Comparison of ENCODE assay signal across 13 mouse cellular contexts in genomic region chr6:48437679-48438376, GRCm38 (mm10). TPM values are rescaled to one million over a fixed set of nuclear protein-coding genes. Genes with fewer than 3 reads are reported as not detected.
A peak's percentile ranks its signal among the peaks of the same experiment; 100 is the strongest.
DNase-seq lines count a peak whose midpoint lies in the region; ATAC-seq and TF ChIP-seq lines count a peak whose summit lies in the region.
"Had no signal": no experiment of that assay in that cellular context is flagged by ENCODE, and none has a peak within 500 bp of the region (broad histone marks: within the 10 kb centered on the region; RNA-seq: fewer than 3 reads in every experiment).

No protein-coding gene starts in this region.

- WGBS in forebrain, embryonic 13.5 days, result 44% methylated on average over 35 of the region's 35 CpGs
- WGBS in forebrain, embryonic 14.5 days, result 51% methylated on average over 35 of the region's 35 CpGs
- 28% methylated on average over 34 of the region's 35 CpGs for WGBS in midbrain, embryonic 12.5 days
- 75% methylated on average over 35 of the region's 35 CpGs for WGBS in intestine, embryonic 15.5 days

- peaks cover 32% of the 10 kb centered on the region for H3K27me3 ChIP-seq in forebrain, embryonic 13.5 days
- peaks cover 12% of the 10 kb centered on the region; the same call in 1 of the 2 replicates for H3K27me3 ChIP-seq in forebrain, embryonic 14.5 days (replicated peaks; ENCODE audit: control insufficient read depth, insufficient read depth, low read length)
- H3K27me3 ChIP-seq in E14TG2a.4 (ENCODE audit: insufficient read depth, low read length), result peaks cover 90% of the 10 kb centered on the region
- peaks cover 57% of the 10 kb centered on the region for H3K27me3 ChIP-seq in midbrain, embryonic 12.5 days
- H3K27me3 ChIP-seq in intestine, embryonic 15.5 days (replicated peaks), result no peaks in the 10 kb centered on the region

- peak overlapping the region; percentile 43 for H3K4me2 ChIP-seq in forebrain, embryonic 13.5 days
- H3K4me2 ChIP-seq in forebrain, embryonic 14.5 days (ENCODE audit: low read length), result no peak overlapping the region
- H3K4me2 ChIP-seq in midbrain, embryonic 12.5 days (replicated peaks), result peak overlapping the region; percentile 42
- H3K4me2 ChIP-seq in intestine, embryonic 15.5 days (replicated peaks), result no peak overlapping the region
- H3K4me2 ChIP-seq: limb, embryonic 15.5 days had no signal

- peaks cover 31% of the 10 kb centered on the region for H3K4me1 ChIP-seq in forebrain, embryonic 13.5 days
- peaks cover 6% of the 10 kb centered on the region; the same call in 1 of the 2 replicates for H3K4me1 ChIP-seq in forebrain, embryonic 14.5 days (ENCODE audit: control insufficient read depth, insufficient read depth, low read length)
- H3K4me1 ChIP-seq in E14TG2a.4 (replicated peaks; ENCODE audit: low read depth, low read length), result peaks cover 41% of the 10 kb centered on the region
- H3K4me1 ChIP-seq in midbrain, embryonic 12.5 days, result peaks cover 35% of the 10 kb centered on the region
- peaks cover 23% of the 10 kb centered on the region for H3K4me1 ChIP-seq in intestine, embryonic 15.5 days (replicated peaks)

- H3K27ac ChIP-seq in forebrain, embryonic 13.5 days, result no peak overlapping the region
- H3K27ac ChIP-seq in forebrain, embryonic 14.5 days (ENCODE audit: low read depth, low read length), result no peak overlapping the region
- no peak overlapping the region for H3K27ac ChIP-seq in midbrain, embryonic 12.5 days (replicated peaks)
- H3K27ac ChIP-seq in intestine, embryonic 15.5 days, result no peak overlapping the region
- H3K27ac ChIP-seq: limb, embryonic 15.5 days had no signal

- H3K9ac ChIP-seq in forebrain, embryonic 13.5 days, result 0 out of 2 replicates have a peak overlapping the region, but pooled peaks have one; percentile 5
- no peak overlapping the region for H3K9ac ChIP-seq in forebrain, embryonic 14.5 days (ENCODE audit: low read length)
- H3K9ac ChIP-seq in midbrain, embryonic 12.5 days (replicated peaks), result no peak overlapping the region
- no peak overlapping the region for H3K9ac ChIP-seq in intestine, embryonic 15.5 days
- H3K9ac ChIP-seq: limb, embryonic 15.5 days had no signal

- H3K9me3 ChIP-seq in forebrain, embryonic 13.5 days (replicated peaks), result no peaks in the 10 kb centered on the region
- H3K9me3 ChIP-seq in forebrain, embryonic 14.5 days (replicated peaks; ENCODE audit: control insufficient read depth, low read length), result no peaks in the 10 kb centered on the region
- peaks cover 14% of the 10 kb centered on the region for H3K9me3 ChIP-seq in E14TG2a.4 (ENCODE audit: low read length)
- H3K9me3 ChIP-seq in midbrain, embryonic 12.5 days, result no peaks in the 10 kb centered on the region
- H3K9me3 ChIP-seq in intestine, embryonic 15.5 days, result no peaks in the 10 kb centered on the region
- H3K9me3 ChIP-seq: limb, embryonic 15.5 days had no signal

- 0 out of 2 replicates have a peak overlapping the region, but pooled peaks have one; percentile 19 for H3K4me3 ChIP-seq in forebrain, embryonic 13.5 days
- H3K4me3 ChIP-seq in forebrain, embryonic 14.5 days (ENCODE audit: low read depth, low read length), result no peak overlapping the region
- peak overlapping the region; percentile 78 for H3K4me3 ChIP-seq in E14TG2a.4 (replicated peaks; ENCODE audit: low read length)
- H3K4me3 ChIP-seq in midbrain, embryonic 12.5 days, result peak overlapping the region; percentile 27
- H3K4me3 ChIP-seq in intestine, embryonic 15.5 days (replicated peaks), result no peak overlapping the region
- H3K4me3 ChIP-seq: erythroblast, embryonic 14.5 days; limb, embryonic 15.5 days had no signal

- ATAC-seq in forebrain, embryonic 13.5 days, result peak; percentile 14; the same call in 1 of the 2 replicates
- no peak; the same call in 1 of the 2 replicates for ATAC-seq in forebrain, embryonic 14.5 days
- no peak for ATAC-seq in midbrain, embryonic 12.5 days (ENCODE audit: low FRiP score, low read depth)
- no peak for ATAC-seq in intestine, embryonic 15.5 days
- ATAC-seq: CD4-positive, CD25-positive, alpha-beta regulatory T cell, adult 4 months; lung, postnatal 0 days had no signal

- no peak for DNase-seq in forebrain, embryonic 14.5 days (ENCODE audit: low spot score)
- DNase-seq in WW6 (ENCODE audit: low read depth, low spot score), result peak; percentile 49
- no peak for DNase-seq in right cerebral cortex, postnatal 36 days (ENCODE audit: low spot score in 2 of 2)
- no peak for DNase-seq in layer of hippocampus, adult 11-12 months (ENCODE audit: low spot score)
- DNase-seq: gastrocnemius, postnatal 10 days had no signal

- TF ChIP-seq CTCF in E14TG2a.4 (conservative IDR thresholded peaks at IDR 0.05; ENCODE audit: low read length), result no peak

- peaks cover 42% of the 10 kb centered on the region for H3K36me3 ChIP-seq in forebrain, embryonic 13.5 days (ENCODE audit: poor library complexity, severe bottlenecking)
- peaks cover 39% of the 10 kb centered on the region for H3K36me3 ChIP-seq in forebrain, embryonic 14.5 days (ENCODE audit: control insufficient read depth, insufficient read depth, low read length)
- H3K36me3 ChIP-seq in E14TG2a.4 (ENCODE audit: insufficient read depth, low read length), result no peaks in the 10 kb centered on the region
- peaks cover 28% of the 10 kb centered on the region for H3K36me3 ChIP-seq in midbrain, embryonic 12.5 days
- peaks cover 36% of the 10 kb centered on the region for H3K36me3 ChIP-seq in intestine, embryonic 15.5 days

RNA-seq across cellular contexts. Expression of gene Zfp467, which starts 7.8 kb away (rescaled TPM):
- 23.9 and 25.6 TPM in 2 replicates for polyA plus RNA-seq in forebrain, embryonic 13.5 days (2015; fragmentation: Nextera tagmentation; extraction: Ambion mirVana)
- polyA plus RNA-seq in forebrain, embryonic 14.5 days (2014; fragmentation: Nextera tagmentation; extraction: Ambion mirVana), result 27.1 and 29.9 TPM in 2 replicates
- polyA plus RNA-seq in midbrain, embryonic 12.5 days (2016; fragmentation: Nextera tagmentation; extraction: Ambion mirVana), result 19.9 and 22.9 TPM in 2 replicates
- polyA plus RNA-seq in intestine, embryonic 15.5 days (2015; fragmentation: Nextera tagmentation; extraction: Ambion mirVana), result 17.2 and 18.4 TPM in 2 replicates

RNA-seq across cellular contexts. Expression of gene Sspo, which starts 10.2 kb away (rescaled TPM):
- 0.24 and 0.25 TPM in 2 replicates for polyA plus RNA-seq in forebrain, embryonic 13.5 days (2015; fragmentation: Nextera tagmentation; extraction: Ambion mirVana)
- 0.06 and 0.48 TPM in 2 replicates for polyA plus RNA-seq in forebrain, embryonic 14.5 days (2014; fragmentation: Nextera tagmentation; extraction: Ambion mirVana)
- polyA plus RNA-seq in midbrain, embryonic 12.5 days (2016; fragmentation: Nextera tagmentation; extraction: Ambion mirVana), result 0.10 and 0.22 TPM in 2 replicates
- polyA plus RNA-seq in intestine, embryonic 15.5 days (2015; fragmentation: Nextera tagmentation; extraction: Ambion mirVana), result 0.54 and 1.1 TPM in 2 replicates
- polyA plus RNA-seq: erythroblast, embryonic 14.5 days had no signal

RNA-seq across cellular contexts. Expression of gene Krba1, which starts 42.4 kb away (rescaled TPM):
- polyA plus RNA-seq in forebrain, embryonic 13.5 days (2015; fragmentation: Nextera tagmentation; extraction: Ambion mirVana), result 21.1 and 25.4 TPM in 2 replicates
- polyA plus RNA-seq in forebrain, embryonic 14.5 days (2014; fragmentation: Nextera tagmentation; extraction: Ambion mirVana), result 17.1 and 25.0 TPM in 2 replicates
- 26.4 and 27.8 TPM in 2 replicates for polyA plus RNA-seq in midbrain, embryonic 12.5 days (2016; fragmentation: Nextera tagmentation; extraction: Ambion mirVana)
- 14.2 and 17.5 TPM in 2 replicates for polyA plus RNA-seq in intestine, embryonic 15.5 days (2015; fragmentation: Nextera tagmentation; extraction: Ambion mirVana)

Comparison
In these comparisons a context has a peak if more than half of its experiments do, and no peak if none do; other contexts are left out.
1. H3K4me2 ChIP-seq: peak in forebrain, embryonic 13.5 days (single experiment) and midbrain, embryonic 12.5 days (single experiment); none in forebrain, embryonic 14.5 days (single experiment) and intestine, embryonic 15.5 days (single experiment).
2. H3K4me3 ChIP-seq: peak in forebrain, embryonic 13.5 days (single experiment), E14TG2a.4 (single experiment) and midbrain, embryonic 12.5 days (single experiment); none in forebrain, embryonic 14.5 days (single experiment) and intestine, embryonic 15.5 days (single experiment).